Mouse (Mus musculus) kidney, adult 11 months (tissue): ENCODE data around the gene Ccdc157.
"Not testable (repeated sequence)": the region's sequence is repeated elsewhere in the genome, so short reads cannot be mapped to it uniquely, and the experiment has no call there.

ENCODE experiments used
- DNase-seq: peaks from one replicate; pipeline ENCODE4 v3.0.0; 2022

The Ccdc157 gene

DNA sequence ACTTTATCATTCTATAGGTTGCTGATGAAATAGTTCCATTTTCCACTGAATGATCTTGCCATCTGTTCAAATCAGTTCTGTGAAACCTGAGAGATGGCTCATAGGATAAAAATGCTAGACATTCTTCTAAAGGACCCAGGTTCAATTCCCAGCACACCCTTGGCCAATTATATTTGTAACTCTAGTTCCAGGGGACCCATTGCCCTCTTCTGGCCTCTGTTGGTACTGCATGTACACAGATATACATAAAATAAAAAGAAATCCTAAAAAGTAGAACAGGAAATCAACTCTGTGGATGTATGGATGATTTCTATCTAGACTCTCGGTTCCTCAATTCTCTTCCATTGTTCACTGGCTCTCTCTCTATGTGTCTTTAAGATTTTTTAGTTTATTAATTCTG lies 33.0 kb downstream of the Ccdc157 start:
- no peak for DNase-seq

- DNase-seq: peak; percentile 37
Observed at GRCm38 (mm10) chr11:4123922-4124321, 36.2 kb downstream of the Ccdc157 start.

DNA sequence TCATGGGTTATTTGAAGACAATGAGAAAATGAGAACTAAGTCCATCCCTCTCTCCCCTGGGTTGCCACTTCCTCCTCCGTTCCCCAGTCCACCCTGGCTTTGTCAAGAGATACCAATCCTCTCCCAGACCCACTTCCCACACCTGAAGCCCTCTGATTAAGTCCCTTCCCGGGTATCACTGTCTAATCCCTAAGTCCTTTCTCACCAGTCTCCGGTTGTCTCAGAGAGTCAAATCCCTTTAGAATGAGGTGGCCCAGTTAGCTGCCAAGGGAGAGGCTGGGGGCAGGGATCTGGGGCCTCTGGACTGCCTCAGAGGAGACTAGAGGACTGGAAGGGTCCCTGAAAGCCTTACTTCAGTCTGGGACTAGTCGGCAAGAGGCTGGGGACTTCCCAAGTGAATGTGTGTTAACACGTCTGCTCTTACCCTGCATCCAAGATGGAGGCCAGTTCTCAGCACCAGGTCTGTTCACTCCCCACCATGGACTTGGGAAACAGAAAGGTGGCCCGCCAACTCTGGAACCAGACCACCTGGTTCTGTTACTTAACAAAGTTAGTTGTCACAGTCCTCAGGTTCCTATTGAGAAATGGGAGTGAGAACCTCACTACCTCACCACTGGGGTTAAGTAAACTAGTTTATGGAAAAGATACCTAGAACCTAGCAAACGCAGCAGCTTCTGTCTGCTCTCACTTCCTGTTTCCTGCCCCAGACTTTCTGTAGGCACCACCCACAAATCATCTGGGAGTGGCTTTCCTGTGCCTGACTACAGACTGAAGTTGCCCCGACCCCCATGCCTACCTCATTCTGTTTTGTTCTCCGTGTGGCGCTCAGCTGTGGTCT lies 37.1 kb downstream of the Ccdc157 start, which contains the start of gene Sec14l2:
Sec14l2 (minus strand) TSS at position 674 of the 838 bp plus-strand sequence.
- DNase-seq: no peak

- DNase-seq: no peak
Observed at GRCm38 (mm10) chr11:4122226-4122625, 37.9 kb downstream of the Ccdc157 start.

GRCm38 (mm10) chr11:4121691-4122090 lies 38.4 kb downstream of the Ccdc157 start:
- no peak for DNase-seq

GRCm38 (mm10) chr11:4119635-4120034 lies 40.5 kb downstream of the Ccdc157 start:
- DNase-seq: no peak

DNA sequence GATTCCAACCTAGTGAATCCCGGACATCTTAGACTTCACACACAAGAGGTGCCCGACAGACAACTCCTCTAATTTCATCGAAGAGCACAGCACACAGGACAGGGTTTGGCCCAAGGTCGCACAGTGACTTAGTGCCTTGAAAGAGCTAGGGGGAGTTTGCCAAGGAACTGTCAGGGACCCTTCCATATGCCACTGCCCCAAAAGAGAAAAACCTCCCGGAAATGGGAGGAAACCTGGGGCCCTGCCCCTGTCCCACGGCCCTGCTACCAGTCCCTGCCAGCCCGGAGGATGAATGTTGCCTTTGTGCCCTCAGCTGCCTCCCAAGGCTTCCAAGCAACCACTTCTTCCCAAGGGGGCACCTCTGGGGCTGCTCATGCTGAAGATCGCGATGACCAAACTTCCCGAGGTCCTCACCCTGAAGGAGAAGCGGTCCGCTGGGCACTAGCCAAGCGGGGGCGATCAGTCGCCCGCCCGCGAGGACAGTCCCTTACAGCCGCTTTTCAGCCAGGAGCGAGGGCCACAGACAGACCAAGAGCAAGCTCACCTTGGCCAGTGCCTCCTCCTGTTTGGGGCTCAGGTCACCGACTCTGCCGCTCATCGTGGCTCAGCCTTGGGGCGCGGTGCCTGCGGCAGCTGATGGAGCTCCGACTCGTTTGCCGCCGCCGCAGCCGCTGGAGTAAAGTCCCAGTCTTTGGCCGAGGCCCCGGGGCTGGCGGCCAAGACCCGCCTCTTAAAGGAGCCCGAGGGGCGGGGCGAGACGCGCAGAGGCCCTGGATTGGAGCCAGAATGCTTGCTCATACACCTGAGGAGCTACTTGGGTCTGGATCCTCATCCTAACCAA lies 41.8 kb downstream of the Ccdc157 start:
- peak; percentile 76 for DNase-seq

DNA sequence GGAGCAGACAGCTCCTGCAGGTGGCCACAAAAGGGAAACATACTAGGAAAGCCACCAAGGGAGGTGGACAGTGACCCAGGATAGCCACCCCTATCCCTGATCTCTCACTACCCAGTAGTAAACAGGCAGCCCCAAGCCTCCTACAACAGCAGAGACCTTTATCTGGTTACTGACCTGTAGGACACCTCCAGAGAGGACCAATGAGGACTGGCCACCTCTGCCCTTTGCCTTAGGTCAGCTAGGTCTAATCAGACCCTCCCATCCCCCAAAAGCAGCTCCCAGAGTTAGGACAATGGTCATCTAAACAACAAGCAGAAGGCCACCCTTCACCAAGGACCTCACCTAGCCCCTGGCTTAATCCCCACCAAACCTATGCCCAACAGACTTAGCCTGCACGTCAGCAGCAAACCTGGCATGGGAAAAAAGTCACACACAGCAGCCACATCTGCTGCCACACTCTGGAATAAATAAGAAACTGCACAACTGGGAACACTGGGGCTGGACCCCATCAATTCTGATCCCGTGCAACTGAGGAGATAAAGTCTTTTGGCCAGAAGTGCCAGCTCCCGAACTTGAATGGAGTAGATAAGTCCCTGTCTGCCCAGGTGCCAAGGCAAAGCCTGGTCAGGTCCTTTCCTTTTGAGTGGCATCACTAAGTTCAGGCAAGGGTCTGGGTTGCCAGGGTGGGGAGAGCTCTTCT lies 42.6 kb downstream of the Ccdc157 start:
- no peak for DNase-seq

DNA sequence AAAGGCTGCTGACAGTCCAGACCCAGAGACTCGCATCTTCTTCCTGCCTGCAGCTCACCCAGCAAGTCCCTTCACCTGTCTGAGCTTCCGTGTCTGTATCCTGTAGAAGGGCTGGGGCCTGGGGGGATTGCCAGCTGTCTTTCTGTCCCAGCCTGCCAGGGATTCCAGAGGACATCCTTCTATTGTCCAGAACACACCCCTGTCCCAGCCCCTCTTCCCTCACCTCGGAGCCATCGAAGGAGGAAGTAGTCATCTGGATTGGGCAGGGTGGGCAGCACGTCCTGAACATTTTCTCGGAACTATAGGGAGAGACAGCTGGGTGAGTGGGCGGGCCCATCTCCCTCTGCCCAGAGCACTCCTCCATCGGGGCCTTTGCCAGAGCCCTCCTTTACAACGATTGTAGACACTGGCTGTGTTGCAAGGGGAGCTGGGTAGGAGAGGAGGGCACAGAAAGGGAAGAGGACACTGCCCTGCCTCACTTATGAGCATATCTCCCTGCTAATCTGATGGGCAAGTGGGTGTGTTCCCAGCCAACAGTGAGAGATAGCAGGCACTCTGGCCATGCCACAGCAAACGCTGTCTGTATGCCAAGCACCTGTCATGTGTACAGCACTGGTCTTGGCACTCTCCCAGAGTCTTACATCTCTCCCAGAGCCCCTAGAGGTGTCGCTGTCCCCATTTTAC lies 43.5 kb downstream of the Ccdc157 start:
- no peak for DNase-seq

GRCm38 (mm10) chr11:4115407-4115806 lies 44.7 kb downstream of the Ccdc157 start:
- DNase-seq: no peak

DNA sequence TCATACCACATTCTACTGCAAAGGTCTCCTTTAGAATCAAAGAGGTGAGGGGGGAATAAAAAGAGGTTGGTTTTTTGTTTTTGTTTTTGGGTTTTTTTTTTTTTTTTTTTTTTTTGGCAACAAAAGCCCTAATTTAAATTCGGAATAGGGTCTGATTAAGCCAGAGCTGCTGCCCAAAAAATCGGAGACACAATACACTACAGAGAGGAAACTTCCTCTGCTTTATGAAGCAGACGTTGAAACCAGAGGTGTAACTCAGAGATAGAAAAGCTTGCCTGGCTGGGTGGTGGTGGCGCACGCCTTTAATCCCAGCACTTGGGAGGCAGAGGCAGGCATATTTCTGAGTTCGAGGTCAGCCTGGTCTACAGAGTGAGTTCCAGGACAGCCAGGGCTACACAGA lies 45.6 kb downstream of the Ccdc157 start:
- DNase-seq: not testable (repeated sequence)

DNA sequence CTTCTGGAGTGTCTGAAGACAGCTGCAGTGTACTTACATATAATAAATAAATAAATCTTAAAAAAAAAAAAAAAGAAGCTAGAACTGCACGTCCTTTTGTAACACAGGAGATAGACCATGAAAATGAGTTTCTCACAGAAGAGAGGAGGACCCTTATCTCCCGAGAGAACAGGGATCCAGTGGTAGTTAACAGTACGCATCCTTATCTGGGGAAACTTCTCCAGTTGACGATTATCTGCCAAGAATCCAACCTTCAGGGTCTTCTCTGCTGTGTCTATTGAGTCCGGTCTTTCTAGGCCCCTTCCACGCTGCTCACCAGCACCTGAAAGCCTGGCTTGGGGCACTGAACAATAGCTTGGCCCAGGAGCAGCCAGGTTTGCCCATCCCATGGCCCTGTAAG lies 46.1 kb downstream of the Ccdc157 start:
- DNase-seq: no peak

DNA sequence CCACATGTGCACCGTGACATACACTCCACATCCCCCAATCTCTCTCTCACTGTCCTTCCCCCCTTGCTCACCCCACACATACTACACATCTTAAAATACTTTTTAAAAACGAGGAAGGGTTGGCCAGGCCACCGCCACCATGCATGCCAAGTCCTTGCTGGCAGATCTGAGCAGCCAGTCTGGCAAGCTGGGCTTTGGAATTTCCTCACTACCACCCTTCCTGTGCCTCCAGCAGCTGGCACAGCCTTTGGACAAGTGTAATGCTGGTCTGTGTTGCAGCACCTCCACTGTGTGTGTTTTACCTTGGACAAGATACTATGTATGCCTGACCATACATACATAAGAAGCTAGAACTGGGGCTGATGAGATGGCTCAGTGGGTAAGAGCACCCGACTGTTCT lies 46.6 kb downstream of the Ccdc157 start:
- no peak for DNase-seq

GRCm38 (mm10) chr11:4112861-4113260 lies 47.2 kb downstream of the Ccdc157 start:
- no peak for DNase-seq

DNA sequence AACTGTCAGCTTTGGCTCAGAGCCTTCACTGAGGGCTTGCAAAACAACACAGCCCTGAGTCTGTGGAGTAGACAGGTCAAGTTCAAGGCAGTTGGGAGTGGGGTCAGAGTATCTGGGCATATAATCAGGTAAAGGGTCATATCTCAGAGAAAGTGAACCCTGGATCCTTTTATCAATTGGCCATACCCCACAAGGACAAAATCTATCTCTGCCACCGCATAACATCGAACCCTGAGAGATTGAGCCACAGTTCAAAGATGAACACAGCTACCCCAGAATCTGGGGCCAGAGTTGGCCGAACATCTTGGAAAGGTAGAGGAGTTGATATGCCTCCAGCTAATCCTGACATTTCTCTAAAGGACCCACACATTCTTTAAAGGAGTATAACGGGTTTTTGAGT lies 48.1 kb downstream of the Ccdc157 start:
- no peak for DNase-seq

DNA sequence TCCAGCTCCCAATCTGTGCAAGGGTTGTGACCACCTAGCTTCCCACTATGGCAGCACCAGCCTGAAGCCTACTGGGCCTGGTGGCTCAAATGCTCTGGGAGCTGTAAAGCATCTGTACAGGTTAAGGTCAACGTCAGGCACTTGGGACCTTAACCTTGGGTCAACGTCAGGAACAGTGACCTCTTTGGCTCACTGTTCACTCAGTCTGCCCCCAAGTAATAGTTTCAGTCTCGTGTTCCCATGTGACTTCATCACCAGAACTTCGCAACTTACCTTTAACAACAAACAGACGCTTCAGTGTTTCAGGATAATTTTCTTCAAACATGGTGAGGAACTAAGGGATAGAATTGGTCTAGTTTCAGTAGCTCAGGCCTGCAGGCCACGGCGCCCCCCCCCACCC lies 51.4 kb downstream of the Ccdc157 start:
- DNase-seq: no peak

- not testable (repeated sequence) for DNase-seq
Observed at GRCm38 (mm10) chr11:4107901-4108300, 52.2 kb downstream of the Ccdc157 start.

DNA sequence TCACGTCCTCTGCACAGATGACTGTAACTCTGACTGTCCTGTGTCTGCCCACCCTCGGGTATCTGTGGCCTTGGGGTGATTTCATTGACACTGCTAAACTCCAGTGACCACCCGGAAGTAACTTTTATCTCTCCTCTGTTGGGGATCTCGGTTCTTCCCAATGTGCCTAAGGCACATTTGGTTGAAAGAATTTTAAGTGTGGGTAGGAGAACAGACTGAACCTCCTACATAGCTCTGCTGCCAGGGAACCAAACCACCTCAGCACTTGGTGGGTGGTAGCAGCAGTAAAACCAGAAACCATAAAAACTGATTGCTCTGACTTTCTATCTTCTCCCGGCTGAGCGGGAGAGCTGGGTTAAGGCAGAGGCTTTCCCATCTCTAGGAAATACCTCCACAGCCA lies 54.6 kb downstream of the Ccdc157 start:
- no peak for DNase-seq

- DNase-seq: no peak
Observed at GRCm38 (mm10) chr11:4104989-4105388, 55.1 kb downstream of the Ccdc157 start.

- no peak for DNase-seq
Observed at GRCm38 (mm10) chr11:4103522-4103921, 56.6 kb downstream of the Ccdc157 start.

DNA sequence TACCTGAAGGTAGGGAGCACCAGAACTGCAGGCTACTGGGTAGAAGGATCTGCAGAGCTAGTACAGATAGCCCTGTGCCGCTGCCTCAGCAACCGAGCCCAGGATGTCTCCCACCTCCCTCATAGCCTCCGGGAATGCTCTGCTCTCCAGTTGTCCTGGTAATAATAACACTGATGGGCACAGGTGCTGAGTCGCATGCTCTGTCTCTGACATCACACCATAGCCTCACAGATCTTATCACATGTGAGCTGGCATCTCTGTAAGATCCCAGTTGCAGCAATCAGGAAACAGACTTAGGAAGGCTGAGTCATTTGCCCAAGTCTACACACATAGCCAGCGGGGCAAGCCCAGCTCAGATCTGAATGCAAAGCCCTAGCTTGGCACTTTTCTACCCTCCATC lies 58.2 kb downstream of the Ccdc157 start:
- DNase-seq: no peak

DNA sequence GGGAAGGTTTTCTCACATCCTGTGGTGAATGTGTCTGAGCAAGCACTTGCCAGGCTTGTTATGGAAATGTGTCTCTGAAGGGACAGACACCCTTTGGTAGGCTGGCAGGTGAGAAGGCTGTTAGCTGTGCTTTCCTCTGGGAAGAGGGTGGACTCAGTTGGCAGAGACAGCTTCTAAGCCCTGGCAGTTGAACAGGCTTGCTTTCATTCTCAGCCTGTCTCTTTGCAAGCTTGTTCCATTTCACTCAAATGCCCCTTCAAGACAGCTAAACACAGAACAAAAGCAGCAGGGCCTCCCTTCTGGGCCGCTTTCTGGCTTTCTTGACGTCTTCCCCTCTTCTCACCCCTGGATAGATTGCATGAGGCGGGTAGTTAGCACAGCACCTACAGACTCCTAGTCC lies 60.6 kb downstream of the Ccdc157 start:
- no peak for DNase-seq

DNA sequence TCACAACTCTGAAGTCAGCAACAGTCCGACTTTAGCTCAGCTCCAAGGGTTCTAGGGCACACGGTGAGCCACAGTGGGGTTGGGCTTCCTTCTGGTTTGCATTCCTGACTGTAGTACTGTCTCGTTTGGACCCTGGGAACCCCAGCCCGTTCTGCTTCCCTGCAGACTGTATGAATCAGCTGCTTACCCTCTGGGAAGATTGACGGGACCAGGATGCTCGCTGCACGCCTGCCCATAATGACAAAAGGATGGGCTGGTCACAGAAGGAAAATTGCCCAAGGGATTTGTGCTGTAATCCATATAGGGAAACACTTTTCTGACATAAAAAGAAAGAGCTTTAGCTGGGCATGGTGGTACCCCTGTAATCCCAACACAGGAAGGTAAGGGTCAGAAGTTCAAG lies 61.3 kb downstream of the Ccdc157 start:
- no peak for DNase-seq
